Mouse (Mus musculus): ENCODE data around the gene Socs7. TPM values are rescaled to one million over a fixed set of nuclear protein-coding genes. Genes with fewer than 3 reads are reported as not detected.

Socs7 gene
- polyA plus RNA-seq, 1 experiment, result 47.9 TPM

DNA sequence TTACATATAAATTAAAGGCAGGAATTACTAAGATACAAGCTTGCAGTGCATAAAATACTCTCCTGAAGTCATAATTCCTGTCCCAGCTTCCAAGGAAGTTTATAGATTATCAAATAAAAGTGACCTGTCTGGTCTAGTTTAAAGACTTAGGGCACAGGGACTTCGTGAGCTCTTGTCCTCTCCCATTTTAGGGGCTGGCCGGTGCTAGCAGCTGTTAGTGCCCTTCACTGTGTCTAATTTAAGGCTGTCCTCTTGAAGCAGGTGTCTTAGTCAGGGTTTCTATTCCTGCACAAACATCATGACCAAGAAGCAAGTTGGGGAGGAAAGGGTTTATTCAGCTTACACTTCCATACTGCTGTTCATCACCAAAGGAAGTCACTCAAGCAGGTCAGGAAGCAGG is 11.1 kb downstream of the Socs7 start:
- no peak overlapping the region for H3K27ac ChIP-seq (ENCODE audit: insufficient read depth, low read length)
- peaks cover 12% of the 10 kb centered on the region for H3K4me1 ChIP-seq (ENCODE audit: control insufficient read depth, insufficient read depth, low read length)
- no peak for TF ChIP-seq CTCF (IDR thresholded peaks at IDR 0.05; ENCODE audit: extremely low read depth, insufficient read depth, low read length)
- TF ChIP-seq POLR2A (IDR thresholded peaks at IDR 0.05; ENCODE audit: extremely low read depth, insufficient read depth, low read length), result no peak
- no peak overlapping the region for H3K4me3 ChIP-seq (ENCODE audit: insufficient read depth, low read length)

DNA sequence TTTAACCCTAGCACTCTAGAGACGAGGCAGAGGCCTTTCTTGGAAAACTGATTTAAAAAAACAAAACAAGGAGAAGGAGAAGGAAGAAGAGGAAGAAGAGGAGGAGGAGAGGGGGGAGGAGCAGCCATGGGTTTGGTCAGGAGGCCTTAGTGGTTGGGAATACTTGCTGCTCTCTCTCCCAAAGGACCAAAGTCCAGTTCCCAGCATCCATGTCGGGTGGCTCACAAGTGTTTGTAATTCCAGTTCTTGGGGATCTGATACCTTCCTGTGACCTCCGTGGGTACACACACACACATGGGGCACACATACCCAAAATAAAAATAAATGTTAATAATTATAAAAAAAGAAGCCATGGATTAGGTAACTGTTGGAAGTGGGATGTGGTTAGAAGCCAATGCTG is 17.7 kb downstream of the Socs7 start:
- H3K27ac ChIP-seq (ENCODE audit: insufficient read depth, low read length), result no peak overlapping the region
- TF ChIP-seq CTCF (IDR thresholded peaks at IDR 0.05; ENCODE audit: extremely low read depth, insufficient read depth, low read length) (no peak), POLR2A (IDR thresholded peaks at IDR 0.05; ENCODE audit: extremely low read depth, insufficient read depth, low read length) (no peak)
- H3K4me1 ChIP-seq (ENCODE audit: control insufficient read depth, insufficient read depth, low read length), result peaks cover 12% of the 10 kb centered on the region
- no peak overlapping the region for H3K4me3 ChIP-seq (ENCODE audit: insufficient read depth, low read length)

DNA sequence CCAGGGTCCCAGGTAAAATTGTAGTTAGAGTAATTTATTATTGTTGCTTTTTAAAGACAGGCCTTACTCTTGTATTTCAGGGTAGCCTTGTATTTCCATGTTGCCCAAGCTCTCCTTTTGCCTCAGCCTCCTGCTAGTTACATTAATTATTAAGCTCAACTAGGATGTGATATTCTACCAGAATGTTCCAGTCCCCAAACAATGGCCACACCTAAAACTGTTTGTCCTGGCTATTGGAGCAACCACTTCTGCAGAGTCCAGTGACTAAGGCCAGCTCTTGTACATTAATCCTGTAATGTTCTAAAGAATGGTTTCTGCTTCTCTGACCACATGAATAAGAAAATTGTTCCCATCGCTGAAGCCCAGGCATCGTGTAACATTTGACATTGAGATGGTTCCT is 20.7 kb downstream of the Socs7 start:
- no peak for TF ChIP-seq POLR2A (IDR thresholded peaks at IDR 0.05; ENCODE audit: extremely low read depth, insufficient read depth, low read length)
- no peak for TF ChIP-seq CTCF (IDR thresholded peaks at IDR 0.05; ENCODE audit: extremely low read depth, insufficient read depth, low read length)
- 0 out of 2 replicates have a peak overlapping the region, but pooled peaks have one; percentile 67 for H3K27ac ChIP-seq (ENCODE audit: insufficient read depth, low read length)
- H3K4me1 ChIP-seq (ENCODE audit: control insufficient read depth, insufficient read depth, low read length), result peaks cover 6% of the 10 kb centered on the region; the same call in 1 of the 2 replicates
- no peak overlapping the region for H3K4me3 ChIP-seq (ENCODE audit: insufficient read depth, low read length)

DNA sequence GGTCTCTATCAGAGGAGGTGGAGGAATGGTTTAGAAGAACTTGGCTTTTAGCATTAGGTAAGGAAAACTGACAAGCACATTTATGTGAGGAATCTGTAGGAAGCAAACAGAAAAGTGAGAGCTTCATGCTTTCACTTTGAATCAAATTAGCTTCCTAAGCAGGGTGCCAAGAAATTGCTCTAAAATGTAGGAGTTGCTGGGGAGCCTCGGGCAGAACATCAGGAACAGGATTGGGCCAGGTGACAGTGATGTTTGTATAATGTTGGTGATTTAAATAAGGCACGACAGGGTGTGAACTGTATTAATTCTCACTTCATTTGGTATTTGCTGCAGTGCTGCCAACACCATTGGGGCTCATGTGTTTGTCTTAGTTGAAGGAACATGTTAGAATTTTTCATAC is 21.4 kb downstream of the Socs7 start:
- no peak for TF ChIP-seq POLR2A (IDR thresholded peaks at IDR 0.05; ENCODE audit: extremely low read depth, insufficient read depth, low read length)
- TF ChIP-seq CTCF (IDR thresholded peaks at IDR 0.05; ENCODE audit: extremely low read depth, insufficient read depth, low read length), result no peak
- Histone ChIP-seq H3K4me1 (ENCODE audit: control insufficient read depth, insufficient read depth, low read length) (peaks cover 6% of the 10 kb centered on the region; the same call in 1 of the 2 replicates), H3K27ac (ENCODE audit: insufficient read depth, low read length) (no peak overlapping the region), H3K4me3 (ENCODE audit: insufficient read depth, low read length) (no peak overlapping the region)

DNA sequence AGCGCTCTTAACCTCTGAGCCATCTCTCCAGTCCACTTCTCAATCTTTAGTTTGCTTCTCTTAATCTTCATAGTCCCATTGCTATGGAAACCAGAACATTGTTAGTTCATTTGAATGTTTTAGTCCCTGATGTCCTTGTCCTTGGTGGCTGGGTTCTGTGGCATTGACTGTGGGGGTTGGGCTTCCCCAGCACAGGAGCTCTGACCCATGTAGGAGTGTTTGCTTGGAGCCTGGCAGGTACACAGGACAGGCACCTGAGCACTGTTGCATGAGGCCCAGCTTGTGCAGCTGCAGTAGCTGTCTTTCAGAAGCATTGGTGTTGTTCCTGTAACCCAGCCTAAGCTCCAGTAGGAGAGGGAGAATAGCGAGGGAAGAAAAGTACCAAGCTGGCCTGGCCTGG is 25.5 kb downstream of the Socs7 start:
- TF ChIP-seq POLR2A (IDR thresholded peaks at IDR 0.05; ENCODE audit: extremely low read depth, insufficient read depth, low read length) (no peak), CTCF (IDR thresholded peaks at IDR 0.05; ENCODE audit: extremely low read depth, insufficient read depth, low read length) (no peak)
- H3K4me3 ChIP-seq (ENCODE audit: insufficient read depth, low read length), result no peak overlapping the region

DNA sequence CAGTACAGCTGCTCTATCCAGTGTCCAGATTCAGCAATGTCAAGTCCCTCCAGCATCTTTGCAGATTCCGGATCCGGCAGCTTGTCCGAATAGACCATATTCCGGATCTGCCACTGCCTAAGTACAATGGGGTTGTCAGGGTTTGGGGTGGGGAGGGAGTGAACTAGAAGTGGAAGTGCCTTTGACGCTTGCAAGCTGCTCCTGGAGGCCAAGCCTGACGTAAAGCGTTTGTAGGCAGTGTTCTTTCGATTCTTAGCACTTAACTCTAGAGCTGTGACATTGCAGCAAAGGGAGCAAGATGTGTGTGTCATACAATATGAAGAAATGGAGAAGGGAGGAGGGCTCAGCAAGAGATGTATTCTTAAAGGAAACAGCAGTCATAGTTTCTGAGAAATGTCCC is 26.8 kb downstream of the Socs7 start:
- Histone ChIP-seq H3K4me1 (ENCODE audit: control insufficient read depth, insufficient read depth, low read length) (peaks cover 2% of the 10 kb centered on the region), H3K27ac (ENCODE audit: insufficient read depth, low read length) (no peak overlapping the region), H3K4me3 (ENCODE audit: insufficient read depth, low read length) (no peak overlapping the region)
- TF ChIP-seq POLR2A (IDR thresholded peaks at IDR 0.05; ENCODE audit: extremely low read depth, insufficient read depth, low read length) (no peak), CTCF (IDR thresholded peaks at IDR 0.05; ENCODE audit: extremely low read depth, insufficient read depth, low read length) (no peak)

More for the DNA sequence above, 25.5 kb downstream of the Socs7 start:
- Histone ChIP-seq H3K4me1 (ENCODE audit: control insufficient read depth, insufficient read depth, low read length) (peaks cover 6% of the 10 kb centered on the region; the same call in 1 of the 2 replicates), H3K27ac (ENCODE audit: insufficient read depth, low read length) (no peak overlapping the region)

DNA sequence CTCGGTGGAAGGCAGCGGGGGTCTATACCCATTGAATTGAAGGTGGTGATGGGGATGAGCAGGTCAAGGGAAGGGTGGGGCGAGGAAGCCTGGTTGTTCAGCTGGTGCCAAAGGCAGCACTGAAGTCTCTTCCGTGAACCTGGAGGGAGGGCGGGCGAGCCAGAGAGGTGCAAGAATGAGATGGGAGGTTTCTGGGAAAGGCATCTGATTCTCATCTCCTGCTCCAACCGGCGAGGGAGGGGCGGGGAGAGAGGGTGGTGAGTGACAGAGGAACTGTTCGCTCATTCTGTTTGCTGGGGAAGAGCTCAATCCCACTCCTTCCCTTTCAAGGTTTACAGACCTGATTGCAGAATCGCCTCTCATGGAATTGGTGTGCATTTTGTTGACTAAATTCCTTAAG is 31.3 kb downstream of the Socs7 start:
- H3K4me1 ChIP-seq (ENCODE audit: control insufficient read depth, insufficient read depth, low read length), result peaks cover 1% of the 10 kb centered on the region; the same call in 1 of the 2 replicates
- no peak overlapping the region for H3K27ac ChIP-seq (ENCODE audit: insufficient read depth, low read length)
- no peak for TF ChIP-seq POLR2A (IDR thresholded peaks at IDR 0.05; ENCODE audit: extremely low read depth, insufficient read depth, low read length)
- no peak for TF ChIP-seq CTCF (IDR thresholded peaks at IDR 0.05; ENCODE audit: extremely low read depth, insufficient read depth, low read length)
- H3K4me3 ChIP-seq (ENCODE audit: insufficient read depth, low read length), result no peak overlapping the region

DNA sequence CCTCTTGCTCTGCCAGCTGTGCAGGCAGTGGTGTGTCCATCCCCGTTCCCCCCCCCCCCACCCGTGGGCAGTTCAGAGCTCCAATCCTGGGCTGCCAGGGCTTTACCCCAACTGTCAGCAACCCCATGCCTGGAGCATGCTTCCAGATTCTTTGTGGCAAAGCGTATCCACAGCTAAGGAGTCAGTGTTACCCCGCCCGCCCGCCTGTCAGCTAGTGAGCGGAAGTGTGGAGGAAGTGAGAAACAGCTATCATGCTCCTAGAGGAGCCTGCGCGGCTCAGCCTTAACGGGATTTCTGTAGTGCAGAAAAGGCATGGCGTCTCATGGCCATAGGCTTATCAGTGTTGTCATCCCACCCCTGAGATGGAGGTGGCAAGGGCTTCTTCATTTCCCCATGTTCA is 31.8 kb downstream of the Socs7 start:
- TF ChIP-seq CTCF (IDR thresholded peaks at IDR 0.05; ENCODE audit: extremely low read depth, insufficient read depth, low read length) (no peak), POLR2A (IDR thresholded peaks at IDR 0.05; ENCODE audit: extremely low read depth, insufficient read depth, low read length) (no peak)
- Histone ChIP-seq H3K27ac (ENCODE audit: insufficient read depth, low read length) (no peak overlapping the region), H3K4me3 (ENCODE audit: insufficient read depth, low read length) (no peak overlapping the region), H3K4me1 (ENCODE audit: control insufficient read depth, insufficient read depth, low read length) (peaks cover 1% of the 10 kb centered on the region; the same call in 1 of the 2 replicates)

DNA sequence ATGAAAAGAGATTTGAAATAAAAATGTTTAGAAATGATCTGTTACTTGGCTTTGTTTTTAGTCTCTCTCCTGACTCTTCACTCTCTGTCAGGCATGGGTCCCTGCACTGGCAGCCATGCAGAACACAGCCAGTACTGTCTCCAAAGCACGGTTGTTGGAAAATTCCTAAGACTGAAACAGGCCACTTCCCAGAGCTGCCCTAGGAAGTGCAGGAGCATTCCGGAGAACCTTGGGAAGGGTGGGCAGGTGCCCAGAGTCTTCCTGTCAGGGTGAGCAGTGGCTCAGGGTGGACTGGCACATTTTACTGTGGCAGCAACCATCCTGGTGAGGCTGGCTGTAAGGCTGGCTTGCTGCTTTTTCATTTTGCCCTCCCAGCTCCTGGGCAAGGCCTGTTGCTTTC is 36.2 kb downstream of the Socs7 start:
- H3K4me3 ChIP-seq (ENCODE audit: insufficient read depth, low read length), result no peak overlapping the region
- TF ChIP-seq POLR2A (IDR thresholded peaks at IDR 0.05; ENCODE audit: extremely low read depth, insufficient read depth, low read length) (no peak), CTCF (IDR thresholded peaks at IDR 0.05; ENCODE audit: extremely low read depth, insufficient read depth, low read length) (no peak)
- H3K4me1 ChIP-seq (ENCODE audit: control insufficient read depth, insufficient read depth, low read length), result peaks cover 6% of the 10 kb centered on the region
- H3K27ac ChIP-seq (ENCODE audit: insufficient read depth, low read length), result no peak overlapping the region

DNA sequence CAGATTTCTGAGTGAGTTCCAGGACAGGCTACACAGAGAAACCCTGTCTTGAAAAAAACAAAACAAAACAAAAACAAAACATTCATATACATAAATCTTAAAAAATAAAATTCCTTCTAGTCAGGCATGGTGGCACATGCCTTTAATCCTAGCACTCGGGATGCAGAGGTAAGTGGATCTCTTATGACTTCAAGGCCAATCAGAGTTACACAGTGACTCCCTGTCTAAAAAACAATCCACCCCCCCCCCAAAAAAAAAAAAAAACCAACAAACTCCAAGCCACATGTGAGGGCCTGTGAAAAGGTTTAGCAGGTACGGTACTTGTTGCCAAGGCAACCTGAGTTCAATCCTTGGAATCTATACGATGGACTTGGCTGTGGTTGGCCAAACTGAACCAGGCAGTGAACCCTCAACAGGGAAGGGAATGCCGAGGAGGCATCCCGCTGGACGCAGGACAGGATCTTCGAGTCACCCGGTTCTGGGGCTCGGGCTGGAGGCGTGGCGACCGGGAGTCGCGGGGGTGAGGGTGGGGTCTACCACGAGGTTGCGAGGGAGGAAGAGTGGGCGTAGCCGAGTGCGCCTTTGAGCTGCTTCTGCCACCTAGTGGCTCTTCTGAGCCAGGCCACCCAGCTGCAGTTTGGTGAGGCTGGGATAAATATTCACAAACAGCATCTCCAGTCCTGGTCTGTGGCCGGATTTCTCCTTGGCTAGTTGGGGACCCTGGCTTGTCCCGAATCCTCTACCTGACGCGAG is 37.8 kb downstream of the Socs7 start:
- no peak overlapping the region for H3K4me3 ChIP-seq (ENCODE audit: insufficient read depth, low read length)
- H3K27ac ChIP-seq (ENCODE audit: insufficient read depth, low read length), result no peak overlapping the region
- TF ChIP-seq CTCF (IDR thresholded peaks at IDR 0.05; ENCODE audit: extremely low read depth, insufficient read depth, low read length) (peak; percentile 89), POLR2A (IDR thresholded peaks at IDR 0.05; ENCODE audit: extremely low read depth, insufficient read depth, low read length) (no peak)
- H3K4me1 ChIP-seq (ENCODE audit: control insufficient read depth, insufficient read depth, low read length), result peaks cover 4% of the 10 kb centered on the region; the same call in 1 of the 2 replicates

Measured in cortical plate, adult 2 months (tissue).